Mouse (Mus musculus) cerebellum, adult 2 months (tissue): Measurements from ENCODE around the gene Nacc1.

Experiments used
- CTCF ChIP-seq: fragments of 200-500 bp; IDR thresholded peaks from 2 replicates; pipeline ENCODE4 v1.5.1; 2011; ENCODE audit warnings: low read depth, mild to moderate bottlenecking, control low read depth, low read length, moderate library complexity, borderline replicate concordance; ENCODE audit not compliant: insufficient read depth
- POLR2A ChIP-seq: fragments of 200-500 bp; IDR thresholded peaks from 2 replicates; pipeline ENCODE4 v1.6.1; 2011; ENCODE audit warnings: low read length, control low read depth, borderline replicate concordance; ENCODE audit not compliant: insufficient read depth

GRCm38 (mm10) chr8:84735597-84735996 lies 47.9 kb upstream of the Nacc1 start:
- no peak for TF ChIP-seq POLR2A
- TF ChIP-seq CTCF: no peak
